Mouse (Mus musculus) stomach, embryonic 14.5 days (tissue): ENCODE measurements around the gene Guca2b. TPM values are rescaled to one million over a fixed set of nuclear protein-coding genes. Genes with fewer than 3 reads are reported as not detected.
"Not testable (repeated sequence)": the region's sequence is repeated elsewhere in the genome, so short reads cannot be mapped to it uniquely, and the experiment has no call there.

Experiments used
- ATAC-seq: fragments of 200-750 bp; cut with Nextera tagmentation; 2 replicates; pipeline ENCODE4 v1.8.0; 2017; ENCODE audit warnings: low read depth, moderate TSS enrichment; ENCODE audit not compliant: insufficient number of reproducible peaks, insufficient read depth, low FRiP score
- H3K27ac ChIP-seq: fragments of 300-500 bp; sonication (generic); 2 replicates; pipeline ENCODE4 v1.5.1; 2014; ENCODE audit warnings: mild to moderate bottlenecking, low read length, moderate library complexity, mixed read lengths
- H3K27me3 ChIP-seq: fragments of 300-500 bp; sonication (generic); 2 replicates; pipeline ENCODE4 v1.6.1; 2014; ENCODE audit warnings: low read length, control low read depth, mixed read lengths; ENCODE audit not compliant: control insufficient read depth, insufficient read depth
- H3K36me3 ChIP-seq: fragments of 300-500 bp; sonication (generic); 2 replicates; pipeline ENCODE4 v1.6.1; 2014; ENCODE audit warnings: mild to moderate bottlenecking, control low read depth, low read length, moderate library complexity, mixed read lengths; ENCODE audit not compliant: control insufficient read depth, insufficient read depth
- H3K4me1 ChIP-seq: fragments of 300-500 bp; sonication (generic); 2 replicates; pipeline ENCODE4 v1.6.1; 2014; ENCODE audit warnings: low read length, control low read depth, mixed read lengths; ENCODE audit not compliant: control insufficient read depth, insufficient read depth
- H3K4me2 ChIP-seq: fragments of 300-500 bp; sonication (generic); replicated peaks from 2 replicates; pipeline ENCODE4 v1.6.1; 2014; ENCODE audit warnings: low read depth, low read length, control low read depth
- H3K4me3 ChIP-seq: fragments of 300-500 bp; sonication (generic); 2 replicates; pipeline ENCODE4 v1.5.1; 2014; ENCODE audit warnings: low read depth, low read length, control low read depth
- H3K9ac ChIP-seq: fragments of 300-500 bp; sonication (generic); replicated peaks from 2 replicates; pipeline ENCODE4 v1.6.1; 2014; ENCODE audit warnings: low read depth, mild to moderate bottlenecking, control low read depth, low read length, moderate library complexity, mixed read lengths
- H3K9me3 ChIP-seq: fragments of 300-500 bp; sonication (generic); 2 replicates; pipeline ENCODE4 v1.6.1; 2016; ENCODE audit warnings: low read depth, low read length, control low read depth; ENCODE audit not compliant: control insufficient read depth
- WGBS: fragments of 180-500 bp; shearing (Covaris S2); extraction: QIAGEN DNeasy Blood & Tissue Kit; methylation state at CpG from one replicate; pipeline ENCODE4 v1.1.7; 2014; 5-methylcytosine and 5-hydroxymethylcytosine counted together
- polyA plus RNA-seq: library from polyadenylated mRNA; unstranded; fragments of >200 nt; fragmentation: Nextera tagmentation; extraction: Ambion mirVana; gene quantifications from 2 replicates; pipeline ENCODE4 v1.2.1, GENCODE M21; 2014

The Guca2b gene
- polyA plus RNA-seq, 1 experiment from 2014 or later, result not detected

DNA sequence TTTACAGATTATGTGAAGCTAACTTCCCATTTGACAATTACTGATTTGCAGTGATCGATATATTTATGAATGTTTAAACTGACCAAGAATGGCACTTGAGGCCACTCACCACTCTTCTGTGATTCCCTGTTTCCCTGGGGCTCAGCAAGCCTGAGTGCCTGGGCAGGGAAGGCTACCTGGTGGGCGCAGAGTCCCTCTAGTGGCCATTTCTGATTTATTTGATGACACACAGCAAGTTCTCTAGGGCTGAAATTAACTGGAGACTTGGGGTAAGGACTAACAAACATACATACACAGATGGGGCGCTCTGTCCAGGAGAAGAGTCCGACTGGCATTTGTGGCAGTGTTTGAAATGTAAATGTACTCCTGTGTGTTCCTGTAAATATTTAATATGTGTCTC lies 30.4 kb downstream of the Guca2b start:
- WGBS, result 81% methylated on average over 3 of the region's 4 CpGs
- H3K36me3 ChIP-seq, result peaks cover 26% of the 10 kb centered on the region

DNA sequence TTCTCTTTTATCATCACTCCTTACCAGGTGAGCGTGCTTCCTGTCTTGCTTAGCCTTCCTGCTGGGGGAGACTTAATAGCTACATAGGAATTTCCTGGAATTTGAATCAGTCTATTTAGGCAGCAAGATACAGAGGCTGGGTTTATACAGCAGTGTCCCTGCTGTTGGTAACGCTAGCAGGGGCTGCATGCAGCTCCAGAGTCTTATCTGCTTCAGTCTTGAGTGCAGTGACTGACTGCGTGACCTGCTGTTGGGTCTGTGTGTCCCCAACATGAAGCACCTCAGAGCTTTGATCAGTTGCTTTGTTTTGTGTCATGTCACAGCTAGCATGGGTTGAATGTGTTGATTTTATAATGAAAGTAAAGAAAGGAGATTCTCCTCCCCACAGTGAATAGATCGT lies 31.4 kb downstream of the Guca2b start:
- Histone ChIP-seq H3K9ac (no peak overlapping the region), H3K27me3 (no peaks in the 10 kb centered on the region), H3K4me2 (no peak overlapping the region), H3K4me3 (no peak overlapping the region), H3K27ac (no peak overlapping the region), H3K36me3 (peaks cover 36% of the 10 kb centered on the region), H3K9me3 (no peaks in the 10 kb centered on the region), H3K4me1 (no peaks in the 10 kb centered on the region)
- WGBS, result 86% methylated on average over 4 of the region's 4 CpGs
- ATAC-seq, result no peak

More for the DNA sequence above, 30.4 kb downstream of the Guca2b start:
- not testable (repeated sequence) for H3K27me3 ChIP-seq, H3K9me3 ChIP-seq, H3K9ac ChIP-seq, H3K4me2 ChIP-seq, ATAC-seq, H3K27ac ChIP-seq, H3K4me3 ChIP-seq, H3K4me1 ChIP-seq

DNA sequence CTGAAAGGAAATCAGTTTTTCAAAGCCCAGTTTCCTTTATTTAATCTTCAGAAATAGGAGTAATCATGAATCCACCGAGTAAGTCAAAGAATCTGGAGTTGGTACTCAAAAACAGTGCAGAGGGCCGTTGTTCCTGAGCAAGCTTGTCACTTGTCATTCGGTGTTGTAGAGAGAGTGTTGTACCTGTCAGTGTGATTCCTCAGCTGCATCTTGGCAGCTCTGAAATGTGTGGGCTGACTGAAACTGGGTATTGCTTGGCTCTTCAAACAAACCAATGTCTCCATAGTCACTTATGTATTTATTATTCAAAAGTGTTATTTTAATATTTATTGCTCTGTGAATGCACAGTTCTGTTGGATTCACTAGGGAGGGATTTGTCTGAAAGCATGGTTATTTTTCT lies 31.9 kb downstream of the Guca2b start:
- H3K4me1 ChIP-seq, result no peaks in the 10 kb centered on the region
- no peak overlapping the region for H3K27ac ChIP-seq
- no peaks in the 10 kb centered on the region for H3K27me3 ChIP-seq
- H3K9ac ChIP-seq, result no peak overlapping the region
- no peaks in the 10 kb centered on the region for H3K9me3 ChIP-seq
- no peak overlapping the region for H3K4me2 ChIP-seq
- peaks cover 40% of the 10 kb centered on the region for H3K36me3 ChIP-seq
- no peak overlapping the region for H3K4me3 ChIP-seq
- ATAC-seq, result no peak
- 92% methylated on average over 3 of the region's 3 CpGs for WGBS

DNA sequence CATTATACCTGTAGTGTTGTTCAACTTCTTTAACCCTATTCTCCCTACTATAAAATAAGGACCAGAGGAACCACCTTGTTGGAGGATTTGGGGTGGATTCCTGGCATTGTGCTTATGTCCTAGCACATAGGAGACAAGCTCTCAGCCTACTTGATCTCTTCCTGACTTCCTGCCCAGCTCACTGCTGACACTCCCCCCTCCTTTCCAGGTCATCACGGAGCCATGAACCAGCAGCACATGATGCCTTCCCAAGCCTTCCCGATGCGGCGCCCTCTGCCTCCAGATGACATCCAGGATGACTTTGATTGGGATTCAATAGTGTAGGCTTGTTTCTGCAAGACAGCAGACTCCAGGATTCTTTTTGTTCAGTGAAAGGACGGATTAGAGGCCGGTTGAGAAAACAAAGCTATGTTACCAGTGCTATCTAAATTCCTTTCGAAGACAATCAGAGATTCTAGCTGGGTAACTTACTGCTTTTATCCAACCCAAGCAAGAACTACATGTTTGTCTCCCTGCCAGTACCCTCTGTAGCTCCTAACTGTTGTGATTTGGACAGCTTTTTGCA lies 32.6 kb downstream of the Guca2b start:
- Histone ChIP-seq H3K9ac (no peak overlapping the region), H3K27ac (no peak overlapping the region), H3K9me3 (no peaks in the 10 kb centered on the region), H3K27me3 (no peaks in the 10 kb centered on the region), H3K4me1 (no peaks in the 10 kb centered on the region), H3K4me2 (no peak overlapping the region), H3K4me3 (no peak overlapping the region), H3K36me3 (peaks cover 44% of the 10 kb centered on the region)
- 72% methylated on average over 7 of the region's 7 CpGs for WGBS
- ATAC-seq, result no peak

DNA sequence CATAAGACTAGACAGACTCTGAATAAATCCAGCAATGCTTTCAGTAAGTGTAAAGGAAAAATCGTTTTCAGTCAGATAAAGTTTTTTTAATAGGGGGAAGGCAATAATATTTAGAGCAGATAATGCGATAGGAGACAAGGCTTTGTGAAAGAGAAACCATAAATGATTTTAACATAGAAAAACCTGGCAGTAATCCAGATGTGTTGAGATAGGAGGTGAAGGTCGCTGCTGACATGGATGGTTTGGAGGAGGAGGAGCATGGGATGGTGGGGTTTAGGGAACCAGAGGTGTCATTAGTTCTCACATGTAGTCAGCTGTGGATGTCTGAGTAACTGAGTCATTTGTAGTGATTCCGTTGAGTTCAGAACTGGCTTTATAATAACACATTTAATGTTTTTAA lies 44.0 kb downstream of the Guca2b start:
- 57% methylated on average over 4 of the region's 4 CpGs for WGBS
- ATAC-seq, result no peak

DNA sequence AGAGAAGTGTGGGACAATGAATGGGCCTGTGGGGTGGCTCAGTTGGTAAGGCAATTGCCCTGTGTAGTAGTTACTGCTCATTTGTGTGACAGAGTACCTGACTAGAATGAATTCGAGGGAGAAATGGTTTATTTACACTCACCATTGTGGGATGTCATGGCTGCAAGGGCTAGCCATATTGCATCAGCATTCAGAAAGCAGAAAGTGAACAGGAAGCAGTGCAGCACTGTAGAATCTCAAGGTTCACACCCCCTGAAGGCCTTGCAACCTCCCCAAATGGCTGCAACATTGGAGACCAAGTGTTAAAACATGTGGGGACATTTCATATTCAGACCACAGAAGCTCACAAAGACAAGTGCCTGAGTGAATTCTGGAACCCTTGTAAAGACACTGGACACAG lies 44.7 kb downstream of the Guca2b start:
- Histone ChIP-seq H3K4me3 (no peak overlapping the region), H3K27ac (no peak overlapping the region), H3K36me3 (no peaks in the 10 kb centered on the region; the same call in 1 of the 2 replicates), H3K4me2 (no peak overlapping the region), H3K4me1 (0 out of 2 replicates have a peak, but pooled peaks cover 2% of the 10 kb centered on the region), H3K27me3 (no peaks in the 10 kb centered on the region), H3K9me3 (no peaks in the 10 kb centered on the region), H3K9ac (no peak overlapping the region)
- no peak for ATAC-seq
- 29% methylated on average over 1 of the region's 1 CpGs for WGBS

More for the DNA sequence above, 44.0 kb downstream of the Guca2b start:
- H3K9ac ChIP-seq, result no peak overlapping the region
- H3K36me3 ChIP-seq, result peaks cover 3% of the 10 kb centered on the region; the same call in 1 of the 2 replicates
- H3K27ac ChIP-seq, result no peak overlapping the region
- H3K9me3 ChIP-seq, result no peaks in the 10 kb centered on the region
- no peak overlapping the region for H3K4me3 ChIP-seq
- H3K4me1 ChIP-seq, result 0 out of 2 replicates have a peak, but pooled peaks cover 2% of the 10 kb centered on the region
- H3K27me3 ChIP-seq, result no peaks in the 10 kb centered on the region
- no peak overlapping the region for H3K4me2 ChIP-seq

DNA sequence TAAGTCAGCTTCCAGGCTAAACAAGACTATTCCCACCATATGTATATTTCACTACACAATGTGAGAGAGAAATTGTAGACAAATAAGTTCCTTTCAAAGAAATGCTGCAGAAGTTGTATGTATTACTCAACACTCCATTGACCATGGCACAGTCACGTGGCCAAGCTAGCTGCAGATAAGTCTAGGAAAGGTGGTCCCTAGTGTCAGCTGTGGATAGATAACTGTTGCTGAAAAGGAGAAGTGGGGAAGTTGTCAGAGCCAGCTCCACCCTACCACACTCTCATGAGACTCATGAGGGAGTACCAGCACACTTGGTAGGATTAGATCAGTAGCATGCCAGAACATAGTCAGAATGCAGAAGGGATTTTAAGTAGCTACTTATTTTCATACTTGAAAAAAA lies 49.3 kb downstream of the Guca2b start:
- 93% methylated on average over 1 of the region's 1 CpGs for WGBS
- ATAC-seq, result no peak
- H3K9me3 ChIP-seq, result no peaks in the 10 kb centered on the region
- H3K4me3 ChIP-seq, result no peak overlapping the region
- no peak overlapping the region for H3K27ac ChIP-seq
- 0 out of 2 replicates have a peak, but pooled peaks cover 2% of the 10 kb centered on the region for H3K4me1 ChIP-seq
- no peak overlapping the region for H3K4me2 ChIP-seq
- H3K27me3 ChIP-seq, result no peaks in the 10 kb centered on the region
- H3K9ac ChIP-seq, result no peak overlapping the region
- no peaks in the 10 kb centered on the region for H3K36me3 ChIP-seq
